Mouse (Mus musculus): Measurements from ENCODE around the gene Nrxn2.

Nrxn2 gene

DNA sequence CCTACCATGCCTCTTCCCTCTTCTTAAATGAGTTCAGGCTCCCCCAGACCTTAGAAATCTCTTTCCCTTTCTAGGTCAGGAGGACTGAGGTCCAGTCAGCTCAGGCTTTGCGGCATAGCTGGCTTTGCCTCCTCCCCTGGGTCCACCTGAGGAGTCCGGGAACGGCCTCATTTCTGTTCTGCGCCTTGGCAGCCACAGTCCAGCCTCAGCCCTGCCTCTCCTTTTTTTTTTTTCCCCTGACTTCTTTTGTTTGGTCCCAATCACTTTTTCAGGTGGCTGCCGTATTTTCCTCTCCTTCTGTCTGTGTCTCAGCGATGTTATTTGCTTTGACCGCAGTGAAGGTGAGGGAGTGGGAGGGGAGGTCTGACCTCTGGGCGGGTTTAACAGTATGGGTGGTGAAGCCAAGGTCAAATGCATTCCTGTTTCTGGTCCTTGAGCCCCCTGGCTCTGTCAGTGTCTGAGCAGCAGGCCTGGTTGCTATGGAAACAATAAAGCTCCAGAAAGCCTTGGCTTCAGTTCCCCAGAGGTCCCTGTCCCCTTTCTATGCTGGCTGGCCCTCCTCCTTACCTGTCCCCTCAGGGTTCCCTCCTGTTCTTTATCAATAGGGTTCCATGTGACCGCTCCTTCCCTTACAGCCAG lies 34.3 kb downstream of the Nrxn2 start:
- DNase-seq = no peak

DNA sequence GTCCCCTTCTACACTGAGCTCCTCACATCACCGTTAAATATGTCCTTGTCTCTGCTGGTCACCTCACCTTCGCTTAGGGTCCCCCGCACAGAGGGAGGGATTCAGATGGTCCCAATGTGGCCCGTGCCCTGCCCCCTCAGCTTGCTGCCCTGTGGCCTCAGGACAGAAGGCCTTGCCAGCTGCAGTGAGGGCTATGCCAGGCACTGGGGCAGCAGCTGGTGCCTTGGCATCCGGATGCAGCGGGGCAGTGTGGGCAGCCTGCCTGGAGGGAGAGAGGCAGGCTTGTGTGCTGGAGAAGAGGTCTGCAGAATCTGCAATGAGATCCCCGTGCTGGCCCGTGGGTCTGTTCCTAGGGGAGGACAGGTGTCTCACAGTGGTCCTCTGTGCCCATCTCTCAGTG lies 34.8 kb downstream of the Nrxn2 start:
- no peak for DNase-seq

DNA sequence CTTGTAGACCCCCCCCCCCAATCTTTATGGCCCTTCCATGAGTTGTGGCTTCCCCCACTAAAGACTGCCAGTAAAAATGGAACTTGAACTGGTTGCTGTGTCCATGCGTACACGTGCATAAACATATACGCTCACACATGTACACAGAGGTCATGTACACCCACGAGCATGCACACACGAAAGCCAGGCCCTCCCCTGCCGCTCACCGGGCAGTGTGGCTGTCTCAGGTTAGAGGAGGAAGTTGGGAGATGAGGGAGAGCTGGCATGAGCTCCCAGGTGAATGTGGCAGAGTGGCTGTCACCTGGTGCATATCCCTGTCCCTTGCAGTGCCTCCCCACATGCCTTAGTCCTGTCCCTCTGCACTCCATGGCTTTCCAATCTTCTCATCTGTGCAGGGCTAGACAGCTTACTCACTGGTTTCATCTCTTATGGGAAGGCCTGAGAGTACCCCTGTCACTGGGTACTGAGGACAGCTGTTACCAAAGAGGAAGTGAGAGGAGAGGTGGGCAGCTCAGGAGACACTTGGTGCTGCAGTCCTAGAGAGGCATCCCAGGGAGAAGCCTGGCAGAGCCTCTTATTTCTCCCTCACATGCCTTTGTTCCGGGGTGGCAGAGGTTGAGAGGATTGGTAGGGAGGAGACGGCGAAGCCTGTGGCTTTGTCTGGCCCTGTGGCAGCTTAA lies 35.6 kb downstream of the Nrxn2 start:
- DNase-seq = no peak

DNA sequence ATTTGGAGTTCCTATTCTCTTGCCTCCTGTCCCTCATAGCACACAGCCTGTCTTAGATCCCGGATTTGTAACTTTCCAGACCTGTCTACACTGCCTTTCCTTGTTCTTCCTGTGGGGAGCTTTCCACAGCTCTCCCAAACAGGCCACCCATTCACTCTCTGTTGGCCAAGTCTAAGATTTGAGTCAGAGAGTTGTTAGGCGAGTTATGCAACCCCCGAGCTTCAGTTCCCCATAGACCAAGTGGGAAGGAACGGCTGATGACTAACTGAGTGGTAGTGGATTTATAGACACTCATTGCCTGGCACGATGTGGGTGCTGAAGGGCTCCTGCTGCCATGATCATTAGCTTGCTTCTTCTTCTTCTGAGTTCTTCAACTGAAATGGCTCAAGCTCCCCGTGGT lies 41.0 kb downstream of the Nrxn2 start:
- DNase-seq = no peak

DNA sequence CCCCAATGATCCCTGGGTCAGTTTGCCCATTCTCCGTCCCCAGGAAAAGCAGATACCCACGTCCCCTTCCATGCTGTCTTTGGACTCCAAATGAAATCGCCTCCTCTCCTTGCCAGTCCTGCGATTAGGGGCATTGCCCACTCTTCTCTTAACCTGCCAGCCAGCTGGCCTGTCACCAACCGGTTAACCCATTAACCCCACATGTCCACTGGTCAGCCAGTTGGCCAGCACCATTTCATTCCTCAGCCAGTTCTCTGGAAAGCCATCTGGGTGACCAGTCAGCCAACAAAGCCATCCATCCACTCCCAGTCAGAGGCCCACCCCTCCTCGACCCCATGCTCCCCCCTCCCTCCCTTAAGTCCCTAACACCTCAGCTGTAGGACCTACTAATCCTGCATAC lies 44.3 kb downstream of the Nrxn2 start:
- DNase-seq = no peak

DNA sequence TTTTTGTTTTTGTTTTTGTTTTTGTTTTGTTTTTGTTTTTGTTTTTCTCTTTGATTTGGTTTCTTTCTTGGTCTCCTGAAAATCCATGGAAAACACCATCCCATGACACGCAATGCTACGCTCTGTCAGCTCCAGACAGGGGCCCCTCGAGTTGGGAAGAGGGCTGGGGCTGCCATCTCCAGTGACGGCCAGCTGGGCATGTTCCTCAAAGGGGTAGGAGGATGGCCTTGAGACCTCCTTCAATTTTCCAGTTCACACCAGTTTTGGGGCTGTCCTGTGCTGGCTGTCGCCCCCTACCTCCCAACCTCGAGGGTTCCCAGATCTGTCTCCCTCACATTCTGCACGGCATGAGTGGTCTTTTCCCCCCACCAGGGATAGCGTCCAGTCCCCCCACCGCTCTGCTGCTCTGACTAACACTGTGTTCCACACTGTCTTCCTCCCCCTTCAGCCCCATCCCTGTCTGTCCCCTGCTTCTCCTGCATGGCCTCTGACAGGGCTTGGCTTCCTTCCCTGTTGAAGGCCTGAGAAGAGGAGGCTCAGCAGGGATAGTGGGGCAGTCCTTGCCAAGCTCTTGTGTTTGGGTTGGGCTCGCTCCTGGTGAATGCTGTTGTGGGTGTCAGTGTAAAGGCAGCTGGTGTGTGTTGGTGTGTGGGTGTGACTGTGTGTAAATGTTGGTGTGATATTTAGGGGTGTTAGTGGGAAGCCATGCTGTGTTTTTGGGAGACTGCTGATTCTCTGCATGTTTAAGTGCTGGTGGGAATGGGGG lies 46.0 kb downstream of the Nrxn2 start:
- DNase-seq = no peak

DNA sequence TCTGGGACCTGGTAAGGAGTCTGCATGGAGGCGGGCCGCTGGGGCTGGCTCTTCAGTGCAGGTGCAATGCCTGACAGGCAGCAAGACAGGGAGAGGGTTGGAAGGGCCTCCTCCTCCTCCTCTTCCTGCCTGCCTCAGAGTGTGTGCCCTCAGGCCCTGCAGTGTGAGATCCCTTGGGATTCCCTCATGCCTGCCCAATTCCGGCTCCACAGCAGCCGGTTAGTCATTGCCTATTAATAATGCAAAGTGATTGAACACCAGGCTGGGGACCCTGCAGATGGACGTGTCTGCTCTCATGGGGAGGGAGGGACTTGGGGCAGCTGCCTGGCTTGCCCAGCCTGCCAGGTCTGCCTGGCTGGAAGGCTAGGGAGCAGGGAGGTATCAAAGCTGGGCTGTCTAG lies 46.6 kb downstream of the Nrxn2 start:
- DNase-seq = no peak

DNA sequence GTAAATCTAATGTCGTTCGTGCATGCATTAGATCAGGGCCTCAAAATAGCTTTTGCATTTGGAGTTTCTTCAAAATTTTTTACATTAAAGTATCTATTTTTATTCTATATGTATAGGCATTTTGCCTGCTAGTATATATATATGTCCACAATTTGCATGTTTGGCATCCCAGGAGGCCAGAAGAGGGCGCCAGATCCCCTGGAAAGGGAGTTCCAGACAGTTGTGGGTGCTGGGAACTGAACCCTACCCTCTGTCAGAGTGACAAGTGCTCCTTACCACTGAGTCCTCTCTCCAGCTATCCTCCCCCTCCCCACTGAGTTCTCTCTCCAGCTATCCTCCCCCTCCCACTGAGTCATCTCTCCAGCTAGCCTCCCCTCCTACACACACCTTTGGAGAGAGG lies 48.4 kb downstream of the Nrxn2 start:
- DNase-seq = no peak

DNA sequence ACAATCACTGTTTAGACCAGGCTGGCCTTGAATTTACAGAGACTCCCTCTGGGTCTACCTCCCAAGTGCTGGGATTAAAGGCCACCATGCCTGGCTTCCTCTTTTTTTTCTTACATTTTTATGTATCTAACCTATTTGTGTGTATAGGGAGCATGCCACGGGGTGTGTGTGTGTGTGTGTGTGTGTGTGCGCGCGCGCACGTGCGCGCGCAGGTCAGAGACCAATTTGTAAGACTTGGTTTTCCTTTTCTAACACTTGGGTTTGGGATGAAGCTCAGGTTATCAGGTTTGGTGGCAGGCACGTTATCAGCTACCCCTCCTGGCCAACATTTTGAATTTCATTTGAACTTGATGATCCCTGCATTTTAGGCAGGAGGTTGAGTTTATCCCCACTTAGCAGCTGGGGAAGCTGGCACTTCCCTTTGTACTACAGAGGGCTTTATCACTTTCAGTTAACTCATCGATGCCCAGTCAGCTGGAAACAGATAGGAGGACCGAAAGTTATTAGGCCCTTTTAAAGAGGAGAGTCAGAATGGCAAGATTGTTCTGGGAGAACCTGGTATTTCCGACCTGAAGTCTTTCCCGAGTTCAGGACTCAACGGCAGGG lies 48.9 kb downstream of the Nrxn2 start:
- no peak for DNase-seq

DNA sequence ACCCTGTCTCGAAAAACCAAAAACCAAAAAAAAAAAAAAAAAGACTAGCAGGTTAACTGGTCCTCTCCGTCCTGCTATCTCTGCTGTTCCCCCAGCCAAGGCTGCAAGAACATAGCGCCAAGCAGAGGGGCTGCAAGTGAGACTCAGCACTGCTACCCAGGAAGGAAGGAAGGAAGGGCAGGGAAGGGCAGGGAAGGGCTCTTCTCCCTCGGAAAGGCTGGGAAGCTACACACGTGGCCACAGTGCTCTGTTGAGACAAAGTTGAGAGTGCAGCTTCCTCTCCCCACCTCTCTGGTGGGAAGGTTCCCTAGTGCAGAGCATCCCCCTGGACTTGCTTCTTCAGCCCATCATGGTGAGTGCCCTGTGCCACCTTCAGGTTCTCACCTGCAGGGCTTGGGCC lies 53.1 kb downstream of the Nrxn2 start:
- no peak for DNase-seq

DNA sequence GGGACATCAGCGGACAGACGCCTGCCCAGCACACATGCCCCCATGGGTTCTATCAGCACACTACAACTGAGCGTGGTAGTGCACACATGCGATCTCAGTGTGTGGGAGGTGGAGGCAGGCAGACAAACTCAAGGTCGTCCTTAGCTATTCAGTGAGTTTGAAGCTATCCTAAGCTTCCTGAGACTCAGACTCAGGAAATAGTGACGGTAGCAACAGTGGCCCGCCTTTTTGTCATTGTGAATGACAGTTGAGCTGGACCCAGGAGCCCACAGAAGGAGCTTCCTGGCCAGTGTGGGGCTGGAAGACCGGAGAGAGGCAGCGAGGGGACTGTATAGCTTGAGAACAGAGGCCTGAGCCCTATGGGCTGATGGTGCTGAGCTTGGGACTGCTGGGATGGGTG lies 54.3 kb downstream of the Nrxn2 start:
- no peak for DNase-seq

DNA sequence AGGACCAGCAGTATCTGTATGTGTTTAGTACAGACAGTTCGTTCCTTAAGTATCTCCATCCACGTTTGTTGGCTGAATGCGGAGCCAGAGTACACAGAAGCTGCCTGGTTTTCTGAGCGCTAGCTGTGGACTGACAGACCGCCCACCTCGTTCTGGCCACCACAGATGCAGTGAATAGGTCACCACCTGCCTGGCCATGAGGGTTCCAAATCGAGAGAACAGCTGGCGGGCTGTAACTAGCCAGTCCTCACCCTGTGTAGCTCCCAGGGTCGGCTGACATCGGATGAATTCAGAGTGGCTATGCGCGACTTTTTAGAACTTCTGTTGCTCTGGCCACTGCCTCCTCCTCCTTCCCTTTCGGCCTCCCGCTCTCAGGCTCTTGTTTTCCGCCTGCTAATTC lies 56.2 kb downstream of the Nrxn2 start:
- no peak for DNase-seq

DNA sequence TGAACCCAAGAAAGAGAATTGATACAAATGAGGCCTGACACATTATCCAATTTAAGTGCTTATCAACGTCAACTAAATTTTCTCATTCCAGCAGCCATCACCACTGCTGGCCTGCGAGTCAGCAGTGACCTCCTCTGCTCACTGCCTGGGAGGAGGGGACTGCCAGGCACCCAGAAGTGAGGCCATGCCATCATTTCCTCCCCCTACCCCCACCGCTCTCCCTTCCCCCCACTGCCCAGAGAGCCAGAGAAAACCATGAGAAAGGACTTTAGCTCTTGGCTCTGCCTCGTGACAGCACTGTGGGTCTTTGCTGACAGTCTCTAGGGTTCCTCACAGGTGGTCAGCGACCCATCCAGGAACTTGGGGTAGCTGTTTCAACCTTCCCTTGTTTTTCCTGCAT lies 56.6 kb downstream of the Nrxn2 start:
- DNase-seq = peak in 1 of 2 experiments; percentile 26

DNA sequence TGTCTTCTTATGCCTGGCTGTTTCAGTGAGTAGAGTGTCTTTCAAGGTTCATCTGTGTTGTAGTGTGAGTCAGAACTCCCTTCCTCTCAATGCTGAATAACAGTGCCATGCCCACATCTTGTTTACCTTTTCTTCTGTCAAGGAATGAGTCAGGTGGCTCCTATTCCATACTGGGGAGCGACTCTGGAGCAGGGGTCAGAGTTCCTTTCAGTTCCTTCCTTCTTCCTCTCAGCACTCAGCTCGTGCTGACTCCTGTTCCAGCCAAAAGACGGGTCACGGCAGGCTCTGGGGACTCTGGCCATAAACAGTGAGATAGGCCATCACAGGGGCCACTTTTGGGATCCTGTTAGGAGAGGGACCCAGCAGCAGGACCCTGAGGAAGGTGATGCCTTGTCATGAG lies 58.5 kb downstream of the Nrxn2 start:
- peak; percentile 14 to 40 for DNase-seq

DNA sequence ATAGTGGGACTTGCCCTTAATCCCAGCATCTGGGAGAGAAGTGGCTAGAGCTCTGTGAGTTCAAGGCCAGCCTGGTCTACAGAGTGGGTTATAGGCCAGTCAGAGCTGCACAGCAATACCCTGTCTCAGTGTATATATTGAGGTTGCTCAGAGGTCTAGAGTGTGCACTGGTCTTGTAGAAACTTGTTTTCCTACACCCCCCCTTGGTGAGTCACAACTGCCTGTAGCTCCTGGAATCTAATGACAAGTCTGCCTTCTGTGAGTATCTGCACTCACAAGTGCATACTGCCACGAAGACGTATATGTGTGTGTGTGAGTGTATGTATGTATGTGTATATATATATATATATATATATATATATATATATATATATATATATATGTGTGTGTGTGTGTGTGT lies 60.0 kb downstream of the Nrxn2 start:
- DNase-seq = no peak

DNA sequence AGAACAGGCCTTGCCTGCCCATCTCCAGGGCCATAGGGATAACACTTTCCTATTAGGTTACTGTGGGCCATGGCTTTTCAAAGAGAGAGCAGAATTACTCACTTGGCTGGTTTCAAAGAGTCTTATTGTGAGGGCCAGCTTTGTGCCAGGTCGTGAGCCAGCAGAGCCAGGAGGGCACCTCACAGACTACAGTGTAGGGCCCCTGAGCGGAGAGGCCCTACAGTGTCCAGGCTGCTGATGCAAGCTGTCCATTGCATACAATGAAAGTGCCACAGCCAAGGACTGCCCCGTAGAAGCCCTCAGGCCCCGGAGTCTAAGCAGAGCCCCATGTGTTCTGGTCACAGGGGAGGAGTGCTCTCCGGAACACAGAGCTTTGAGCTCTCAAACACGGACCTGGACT lies 64.4 kb downstream of the Nrxn2 start:
- DNase-seq = no peak

DNA sequence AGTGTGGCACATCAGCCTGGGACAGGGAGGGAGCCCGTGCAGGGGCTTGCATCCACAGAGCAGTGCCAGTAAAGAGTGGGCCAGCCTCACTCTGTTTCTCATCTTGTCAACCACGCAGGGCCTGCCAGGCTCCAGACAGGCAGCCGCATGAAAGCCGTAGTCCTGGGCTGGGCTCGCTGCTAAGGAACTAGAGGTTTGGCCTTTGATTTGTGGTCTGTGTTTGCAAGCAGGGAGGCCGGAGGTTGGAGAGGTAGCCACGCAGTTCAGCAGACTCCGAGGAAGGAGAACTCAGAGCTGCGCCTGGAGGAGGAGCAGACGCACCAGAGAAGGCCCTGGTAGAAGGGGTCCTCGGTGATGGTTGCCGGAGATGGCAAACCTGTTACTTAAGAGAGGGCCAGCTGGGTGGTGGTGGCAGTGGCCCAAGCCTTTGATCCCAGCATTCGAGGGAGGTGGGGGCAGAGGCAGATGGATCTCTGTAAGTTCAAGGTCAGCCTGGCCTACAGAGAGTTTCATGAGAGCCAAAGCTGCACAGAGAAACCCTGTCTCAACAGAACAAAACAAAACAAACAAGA lies 66.6 kb downstream of the Nrxn2 start:
- DNase-seq = no peak

DNA sequence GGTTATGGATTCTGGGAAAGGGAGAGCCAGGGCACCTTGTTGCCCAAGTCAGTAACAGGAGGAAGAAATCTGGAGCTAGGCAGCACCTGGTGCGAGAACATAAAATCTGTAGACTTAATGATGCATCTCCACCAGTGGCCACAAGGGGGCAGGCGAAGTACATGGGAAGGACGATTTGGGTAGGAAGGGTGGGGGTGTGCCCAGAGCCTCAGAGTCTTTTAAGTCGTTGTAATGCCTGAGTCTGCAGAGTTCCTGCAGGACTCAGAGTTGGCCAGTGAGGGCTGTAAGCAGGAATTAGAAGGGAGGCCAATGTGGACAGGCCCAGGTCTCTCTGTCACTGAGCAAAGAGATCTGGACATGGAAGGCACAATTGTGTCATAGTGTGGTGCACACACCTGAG lies 70.5 kb downstream of the Nrxn2 start:
- peak; percentile 68 to 88 for DNase-seq

DNA sequence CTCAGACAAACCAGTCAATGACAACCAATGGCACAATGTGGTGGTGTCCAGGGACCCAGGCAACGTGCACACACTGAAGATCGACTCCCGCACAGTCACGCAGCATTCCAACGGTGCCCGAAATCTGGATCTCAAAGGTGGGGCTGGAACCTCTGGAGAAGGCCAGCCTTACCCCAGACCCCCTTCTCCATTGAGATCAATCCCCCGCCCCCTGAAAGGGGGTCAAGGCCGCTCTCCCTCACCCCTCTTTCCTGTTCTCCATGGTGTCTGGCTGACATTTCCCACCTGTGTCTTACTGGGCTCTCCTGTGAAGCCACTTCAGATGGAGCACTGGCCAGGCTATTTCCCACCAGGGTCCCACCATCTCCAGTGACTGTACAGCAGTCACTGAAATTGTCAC lies 73.0 kb downstream of the Nrxn2 start:
- DNase-seq = no peak

DNA sequence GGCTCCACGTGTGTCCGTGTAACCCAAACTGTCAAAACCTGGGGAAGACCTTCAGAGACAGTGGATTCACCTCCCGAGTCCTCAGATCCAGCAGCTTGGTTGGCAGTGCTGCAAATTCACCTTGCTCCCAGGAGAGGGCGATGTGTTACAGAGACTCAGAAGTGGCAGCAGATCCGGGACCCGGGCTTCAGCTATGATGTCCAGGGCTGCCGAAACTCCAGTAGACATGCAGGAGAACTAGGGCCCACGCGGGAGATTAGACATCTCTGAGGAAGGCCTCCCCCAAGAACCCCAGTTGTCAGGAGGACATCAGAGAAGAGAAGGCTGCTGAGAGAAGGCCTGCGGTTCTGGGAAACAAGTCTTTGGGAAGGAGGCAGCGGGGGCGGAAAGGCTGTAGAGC lies 73.6 kb downstream of the Nrxn2 start:
- peak; percentile 51 to 74 for DNase-seq

DNA sequence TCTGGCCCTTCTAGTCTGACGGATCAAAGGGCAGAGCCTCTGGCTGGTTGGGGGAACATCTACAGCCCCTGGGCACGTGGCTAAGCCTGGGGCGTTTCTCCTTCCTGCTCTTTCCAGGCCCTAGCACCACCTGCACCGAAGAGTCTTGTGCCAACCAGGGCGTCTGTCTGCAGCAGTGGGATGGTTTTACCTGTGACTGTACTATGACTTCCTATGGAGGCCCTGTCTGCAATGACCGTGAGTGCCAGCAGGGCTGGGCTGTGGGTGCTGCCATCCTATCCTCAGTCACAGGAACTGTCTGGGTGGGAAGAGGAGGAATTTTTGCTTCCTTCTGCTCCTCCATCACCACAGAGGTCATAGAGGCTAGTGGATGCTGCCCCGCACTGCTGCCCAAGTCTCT lies 74.7 kb downstream of the Nrxn2 start:
- DNase-seq = no peak

DNA sequence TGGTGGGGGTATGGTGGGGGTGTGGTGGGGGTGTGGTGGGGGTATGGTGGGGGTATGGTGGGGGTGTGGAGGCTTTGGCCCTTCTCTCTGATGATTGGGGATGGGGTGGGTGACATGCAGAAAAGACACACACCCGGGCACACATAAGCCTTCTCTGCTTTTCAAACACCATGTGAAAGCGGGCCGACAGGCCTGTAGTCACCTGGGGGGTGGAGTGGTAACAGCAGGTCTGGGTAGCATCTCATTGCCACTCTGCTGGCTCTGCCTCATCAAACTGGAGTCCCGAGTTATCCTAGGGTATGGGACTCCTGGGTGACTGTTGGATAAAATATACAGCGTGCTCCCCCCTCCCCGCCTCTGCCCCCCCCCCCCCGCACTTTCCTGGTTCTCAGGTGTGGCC lies 75.5 kb downstream of the Nrxn2 start:
- DNase-seq = no peak

DNA sequence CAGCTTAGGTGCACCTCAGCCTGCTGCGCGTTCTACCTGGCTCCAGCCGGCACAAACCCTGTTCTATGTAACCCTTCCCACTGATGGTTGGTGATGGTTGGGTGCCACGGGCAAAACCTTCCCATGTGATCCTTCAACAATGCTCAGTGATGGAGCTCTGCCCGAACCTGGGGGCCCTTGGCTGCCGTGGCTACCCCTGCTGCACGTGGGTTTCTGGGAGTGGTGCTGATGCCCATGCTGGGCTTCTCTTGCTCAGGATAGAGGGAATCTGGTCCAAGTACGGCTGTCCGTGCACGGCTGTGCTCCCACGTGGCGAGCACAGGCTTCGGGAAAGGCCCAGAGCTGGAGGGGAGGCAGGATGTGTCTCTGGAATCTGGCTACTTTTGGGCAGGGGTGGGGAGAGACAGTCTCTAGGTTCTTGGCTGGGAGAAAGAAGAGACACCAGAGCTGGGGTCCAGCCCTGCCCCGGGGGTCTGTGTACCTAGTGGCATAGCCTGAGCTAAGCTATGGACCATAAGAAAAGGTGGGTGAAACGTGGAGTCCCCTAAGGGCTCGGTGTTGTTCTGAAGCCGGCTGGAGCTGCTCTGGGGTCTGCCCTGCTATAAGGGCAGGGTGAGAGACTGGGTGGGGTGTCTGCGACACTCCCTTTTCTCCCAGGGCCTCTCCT lies 76.1 kb downstream of the Nrxn2 start:
- no peak for DNase-seq
